Mouse (Mus musculus) small intestine, adult 2 months (tissue): Measurements from ENCODE around the gene Guca2a. TPM values are rescaled to one million over a fixed set of nuclear protein-coding genes. Genes with fewer than 3 reads are reported as not detected.
A peak's percentile ranks its signal among the peaks of the same experiment; 100 is the strongest.

ENCODE experiments used
- H3K27ac ChIP-seq: fragments of 200-500 bp; 2 replicates; pipeline ENCODE4 v1.5.1; 2012; ENCODE audit warnings: low read depth, low read length, control low read depth, inconsistent platforms; ENCODE audit not compliant: insufficient read depth
- H3K27me3 ChIP-seq: fragments of 200-500 bp; 2 replicates; pipeline ENCODE4 v1.6.1; 2012; ENCODE audit warnings: mild to moderate bottlenecking, moderate library complexity, low read length, inconsistent platforms; ENCODE audit not compliant: control insufficient read depth, insufficient read depth
- H3K36me3 ChIP-seq: fragments of 200-500 bp; 2 replicates; pipeline ENCODE4 v1.6.1; 2012; ENCODE audit warnings: mild to moderate bottlenecking, low read length, control low read depth, inconsistent platforms; ENCODE audit not compliant: control insufficient read depth, insufficient read depth
- H3K4me1 ChIP-seq: fragments of 200-500 bp; 2 replicates; pipeline ENCODE4 v1.6.1; 2012; ENCODE audit warnings: low read length, inconsistent platforms, mixed read lengths; ENCODE audit not compliant: control insufficient read depth, insufficient read depth, insufficient read length
- H3K4me3 ChIP-seq: fragments of 200-500 bp; 2 replicates; pipeline ENCODE4 v1.5.1; 2012; ENCODE audit warnings: low read depth, mild to moderate bottlenecking, control low read depth, inconsistent platforms, low read length, moderate library complexity
- CTCF ChIP-seq: fragments of 200-500 bp; IDR thresholded peaks from 2 replicates; pipeline ENCODE4 v1.5.1; 2012; ENCODE audit warnings: low read depth, mild to moderate bottlenecking, control low read depth, inconsistent platforms, low read length, moderate library complexity, mixed read lengths; ENCODE audit not compliant: insufficient replicate concordance, insufficient read length; ENCODE audit errors: extremely low read depth
- POLR2A ChIP-seq: fragments of 200-500 bp; IDR thresholded peaks from 2 replicates; pipeline ENCODE4 v1.6.1; 2012; ENCODE audit warnings: low read depth, mild to moderate bottlenecking, control low read depth, inconsistent platforms, low read length, moderate library complexity
- WGBS: fragments of 180-500 bp; shearing (Covaris S2); methylation state at CpG from one replicate; pipeline ENCODE4 v1.1.7; 2018; 5-methylcytosine and 5-hydroxymethylcytosine counted together
- polyA plus RNA-seq: library from polyadenylated mRNA; depleted of rRNA; stranded (reverse); fragments of >200 nt; gene quantifications from 2 replicates; pipeline ENCODE4 v1.2.3, GENCODE M21; 2012; rRNA removed

The Guca2a gene
- polyA plus RNA-seq, result 58.4 and 1,324 TPM in 2 replicates

GRCm38 (mm10) chr4:119637176-119637845, at the start of gene Guca2a:
TSS of gene Guca2a (plus strand) at chr4:119637704.
- Histone ChIP-seq H3K27me3 (no peaks in the 10 kb centered on the region), H3K36me3 (no peaks in the 10 kb centered on the region; the same call in 1 of the 2 replicates), H3K4me3 (peak within 1 kb of the TSS; percentile 54), H3K4me1 (peaks cover 22% of the 10 kb centered on the region), H3K27ac (peak within 1 kb of the TSS; percentile 79)
- TF ChIP-seq POLR2A (peak; percentile 53; the same call in 1 of the 2 replicates), CTCF (no peak)
- 56% methylated on average over 4 of the region's 4 CpGs for WGBS

- H3K4me3 ChIP-seq, result no peak overlapping the region
These were observed 49.5 kb upstream of the Guca2a start for GRCm38 (mm10) chr4:119588037-119588436.

DNA sequence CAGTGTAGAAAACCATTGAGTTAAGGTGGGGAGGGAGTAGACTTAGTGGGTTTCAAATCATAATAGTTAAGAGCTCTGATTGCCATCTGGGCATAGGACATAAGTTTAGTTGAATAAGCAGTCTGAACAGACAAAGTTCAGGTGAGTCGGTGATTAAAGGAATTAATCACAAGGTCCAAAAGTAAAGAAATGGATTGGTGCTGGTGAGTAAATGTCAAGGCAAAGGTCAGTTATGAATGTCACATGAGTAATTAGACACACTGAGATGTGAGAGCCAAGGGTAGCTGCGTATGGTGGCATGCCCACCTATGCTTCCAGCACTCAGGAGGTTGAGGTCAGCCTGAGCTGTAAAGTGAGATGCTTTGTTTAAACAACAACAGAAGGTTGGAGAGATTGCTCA, 48.1 kb upstream of the Guca2a start:
- no peak for TF ChIP-seq CTCF
- TF ChIP-seq POLR2A, result no peak
- Histone ChIP-seq H3K27ac (peak overlapping the region; percentile 79), H3K36me3 (peaks cover 20% of the 10 kb centered on the region), H3K4me1 (peaks cover 2% of the 10 kb centered on the region; the same call in 1 of the 2 replicates), H3K4me3 (no peak overlapping the region), H3K27me3 (no peaks in the 10 kb centered on the region)
- WGBS, result 28% methylated on average over 2 of the region's 2 CpGs

More at GRCm38 (mm10) chr4:119588037-119588436, 49.5 kb upstream of the Guca2a start:
- TF ChIP-seq POLR2A (no peak), CTCF (no peak; the same call in 1 of the 2 replicates)
- Histone ChIP-seq H3K27ac (no peak overlapping the region), H3K27me3 (no peaks in the 10 kb centered on the region), H3K36me3 (peaks cover 20% of the 10 kb centered on the region), H3K4me1 (peaks cover 2% of the 10 kb centered on the region; the same call in 1 of the 2 replicates)
- WGBS, result over 99% methylated on average over 2 of the region's 2 CpGs

- H3K27me3 ChIP-seq, result no peaks in the 10 kb centered on the region
- 73% methylated on average over 1 of the region's 1 CpGs for WGBS
- peaks cover 2% of the 10 kb centered on the region; the same call in 1 of the 2 replicates for H3K4me1 ChIP-seq
- TF ChIP-seq CTCF (no peak), POLR2A (no peak)
- peak overlapping the region; percentile 79 for H3K27ac ChIP-seq
- no peak overlapping the region for H3K4me3 ChIP-seq
- peaks cover 19% of the 10 kb centered on the region for H3K36me3 ChIP-seq
These were observed 47.5 kb upstream of the Guca2a start for GRCm38 (mm10) chr4:119590027-119590426.

- WGBS, result 86% methylated on average over 3 of the region's 3 CpGs
- TF ChIP-seq POLR2A (no peak), CTCF (no peak)
- H3K27me3 ChIP-seq, result no peaks in the 10 kb centered on the region
- no peak overlapping the region for H3K27ac ChIP-seq
- H3K4me1 ChIP-seq, result peaks cover 2% of the 10 kb centered on the region; the same call in 1 of the 2 replicates
- peaks cover 4% of the 10 kb centered on the region; the same call in 1 of the 2 replicates for H3K36me3 ChIP-seq
- H3K4me3 ChIP-seq, result no peak overlapping the region
These were observed 45.0 kb upstream of the Guca2a start for GRCm38 (mm10) chr4:119592479-119592878.

- H3K4me3 ChIP-seq, result no peak overlapping the region
- no peak for TF ChIP-seq CTCF
- no peak for TF ChIP-seq POLR2A
- 93% methylated on average over 14 of the region's 14 CpGs for WGBS
- H3K4me1 ChIP-seq, result peaks cover 2% of the 10 kb centered on the region; the same call in 1 of the 2 replicates
- no peak overlapping the region for H3K27ac ChIP-seq
- no peaks in the 10 kb centered on the region; the same call in 1 of the 2 replicates for H3K36me3 ChIP-seq
- no peaks in the 10 kb centered on the region for H3K27me3 ChIP-seq
These were observed 43.2 kb upstream of the Guca2a start for GRCm38 (mm10) chr4:119594331-119594730.

DNA sequence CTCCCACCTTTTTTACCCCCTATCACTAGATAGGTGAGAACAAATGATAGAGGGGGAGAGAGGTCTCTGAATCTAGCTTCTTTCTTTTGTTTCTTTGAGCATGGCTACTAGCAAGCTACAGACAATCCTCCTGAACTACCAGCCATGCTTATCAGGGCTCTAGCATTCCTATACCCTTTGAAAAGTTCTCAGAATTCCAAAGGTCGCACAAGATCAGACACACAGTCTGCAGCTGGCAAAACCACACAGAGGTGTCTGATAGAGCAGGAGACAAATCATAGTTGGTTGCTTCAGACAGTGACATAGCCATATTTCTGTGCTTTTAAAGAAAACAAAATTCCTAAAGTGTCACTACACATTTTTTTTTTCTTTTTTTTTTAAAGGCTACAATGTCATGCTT, 37.9 kb upstream of the Guca2a start:
- Histone ChIP-seq H3K27me3 (no peaks in the 10 kb centered on the region), H3K4me3 (no peak overlapping the region), H3K36me3 (peaks cover 5% of the 10 kb centered on the region; the same call in 1 of the 2 replicates), H3K4me1 (no peaks in the 10 kb centered on the region), H3K27ac (peak overlapping the region; percentile 53; the same call in 1 of the 2 replicates)
- TF ChIP-seq CTCF (no peak), POLR2A (no peak)
- WGBS, result 20% methylated on average over 1 of the region's 1 CpGs
